Mouse (Mus musculus): ENCODE measurements around the gene Vwa8. TPM values are rescaled to one million over a fixed set of nuclear protein-coding genes. Genes with fewer than 3 reads are reported as not detected.

Gene Vwa8
- polyA plus RNA-seq, 1 experiment, result 8.7 TPM

GRCm38 (mm10) chr14:79076560-79077300, 227.9 kb downstream of the Vwa8 start:
- DNase-seq, result no peak
- TF ChIP-seq POLR2A (IDR thresholded peaks at IDR 0.05; ENCODE audit: control insufficient read depth, extremely low read depth, insufficient read depth, low read length, poor library complexity) (no peak), CTCF (IDR thresholded peaks at IDR 0.05; ENCODE audit: borderline replicate concordance, control insufficient read depth, extremely low read depth, insufficient read depth, low read length, poor library complexity) (no peak)
- H3K27ac ChIP-seq (ENCODE audit: control insufficient read depth, insufficient read depth, low read length), result no peak overlapping the region; the same call in 1 of the 2 replicates
- WGBS, result 86% methylated on average over 9 of the region's 9 CpGs
- no peak overlapping the region for H3K4me3 ChIP-seq (ENCODE audit: control insufficient read depth, insufficient read depth, low read length)
- H3K36me3 ChIP-seq (ENCODE audit: control insufficient read depth, insufficient read depth, low read length), result no peaks in the 10 kb centered on the region
- no peaks in the 10 kb centered on the region for H3K4me1 ChIP-seq (replicated peaks; ENCODE audit: control insufficient read depth, insufficient read depth, low read length)
- no peaks in the 10 kb centered on the region for H3K27me3 ChIP-seq (ENCODE audit: control insufficient read depth, insufficient read depth, low read length)

GRCm38 (mm10) chr14:79083573-79083972, 234.7 kb downstream of the Vwa8 start:
- Histone ChIP-seq H3K36me3 (ENCODE audit: control insufficient read depth, insufficient read depth, low read length) (no peaks in the 10 kb centered on the region), H3K27me3 (ENCODE audit: control insufficient read depth, insufficient read depth, low read length) (no peaks in the 10 kb centered on the region), H3K4me3 (ENCODE audit: control insufficient read depth, insufficient read depth, low read length) (no peak overlapping the region), H3K4me1 (replicated peaks; ENCODE audit: control insufficient read depth, insufficient read depth, low read length) (no peaks in the 10 kb centered on the region), H3K27ac (ENCODE audit: control insufficient read depth, insufficient read depth, low read length) (no peak overlapping the region)
- WGBS, result 96% methylated on average over 7 of the region's 7 CpGs
- no peak for DNase-seq
- no peak for TF ChIP-seq POLR2A (IDR thresholded peaks at IDR 0.05; ENCODE audit: control insufficient read depth, extremely low read depth, insufficient read depth, low read length, poor library complexity)
- no peak for TF ChIP-seq CTCF (IDR thresholded peaks at IDR 0.05; ENCODE audit: borderline replicate concordance, control insufficient read depth, extremely low read depth, insufficient read depth, low read length, poor library complexity)

DNA sequence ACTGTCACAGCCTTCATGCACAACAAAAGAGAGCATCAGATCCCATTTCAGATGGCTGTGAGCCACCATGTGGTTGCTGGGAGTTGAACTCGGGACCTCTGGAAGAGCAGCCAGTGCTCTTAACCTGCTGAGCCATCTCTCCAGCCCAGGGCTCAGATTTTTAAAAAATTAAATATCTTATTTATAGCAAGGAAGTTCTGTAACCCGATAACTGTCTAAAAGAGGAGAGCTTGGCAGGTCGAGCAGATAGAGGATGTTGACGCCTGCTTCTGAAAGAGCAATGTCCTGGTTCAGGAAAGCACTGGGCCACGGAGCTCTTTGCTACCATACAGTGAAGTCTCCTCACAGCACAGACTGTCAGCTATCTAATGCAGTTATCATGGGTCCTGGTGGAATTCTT, 237.2 kb downstream of the Vwa8 start:
- Histone ChIP-seq H3K27ac (ENCODE audit: control insufficient read depth, insufficient read depth, low read length) (no peak overlapping the region), H3K4me1 (replicated peaks; ENCODE audit: control insufficient read depth, insufficient read depth, low read length) (no peaks in the 10 kb centered on the region), H3K27me3 (ENCODE audit: control insufficient read depth, insufficient read depth, low read length) (no peaks in the 10 kb centered on the region), H3K36me3 (ENCODE audit: control insufficient read depth, insufficient read depth, low read length) (no peaks in the 10 kb centered on the region), H3K4me3 (ENCODE audit: control insufficient read depth, insufficient read depth, low read length) (no peak overlapping the region)
- no peak for TF ChIP-seq POLR2A (IDR thresholded peaks at IDR 0.05; ENCODE audit: control insufficient read depth, extremely low read depth, insufficient read depth, low read length, poor library complexity)
- no peak for TF ChIP-seq CTCF (IDR thresholded peaks at IDR 0.05; ENCODE audit: borderline replicate concordance, control insufficient read depth, extremely low read depth, insufficient read depth, low read length, poor library complexity)
- WGBS, result 91% methylated on average over 5 of the region's 5 CpGs
- DNase-seq, result no peak

- no peaks in the 10 kb centered on the region for H3K27me3 ChIP-seq (ENCODE audit: control insufficient read depth, insufficient read depth, low read length)
- no peaks in the 10 kb centered on the region for H3K4me1 ChIP-seq (replicated peaks; ENCODE audit: control insufficient read depth, insufficient read depth, low read length)
- TF ChIP-seq CTCF (IDR thresholded peaks at IDR 0.05; ENCODE audit: borderline replicate concordance, control insufficient read depth, extremely low read depth, insufficient read depth, low read length, poor library complexity) (no peak), POLR2A (IDR thresholded peaks at IDR 0.05; ENCODE audit: control insufficient read depth, extremely low read depth, insufficient read depth, low read length, poor library complexity) (no peak)
- H3K36me3 ChIP-seq (ENCODE audit: control insufficient read depth, insufficient read depth, low read length), result no peaks in the 10 kb centered on the region
- no peak for DNase-seq
- no peak overlapping the region for H3K4me3 ChIP-seq (ENCODE audit: control insufficient read depth, insufficient read depth, low read length)
- 41% methylated on average over 2 of the region's 2 CpGs for WGBS
- H3K27ac ChIP-seq (ENCODE audit: control insufficient read depth, insufficient read depth, low read length), result no peak overlapping the region
Measured at GRCm38 (mm10) chr14:79089464-79089863, 240.6 kb downstream of the Vwa8 start.

GRCm38 (mm10) chr14:79097181-79097580, 248.3 kb downstream of the Vwa8 start:
- no peak overlapping the region for H3K27ac ChIP-seq (ENCODE audit: control insufficient read depth, insufficient read depth, low read length)
- H3K4me1 ChIP-seq (replicated peaks; ENCODE audit: control insufficient read depth, insufficient read depth, low read length), result no peaks in the 10 kb centered on the region
- no peak for TF ChIP-seq POLR2A (IDR thresholded peaks at IDR 0.05; ENCODE audit: control insufficient read depth, extremely low read depth, insufficient read depth, low read length, poor library complexity)
- TF ChIP-seq CTCF (IDR thresholded peaks at IDR 0.05; ENCODE audit: borderline replicate concordance, control insufficient read depth, extremely low read depth, insufficient read depth, low read length, poor library complexity), result no peak
- H3K27me3 ChIP-seq (ENCODE audit: control insufficient read depth, insufficient read depth, low read length), result no peaks in the 10 kb centered on the region
- no peak for DNase-seq
- H3K36me3 ChIP-seq (ENCODE audit: control insufficient read depth, insufficient read depth, low read length), result no peaks in the 10 kb centered on the region
- H3K4me3 ChIP-seq (ENCODE audit: control insufficient read depth, insufficient read depth, low read length), result no peak overlapping the region
- WGBS, result 98% methylated on average over 12 of the region's 12 CpGs

GRCm38 (mm10) chr14:79106655-79107515, 258.0 kb downstream of the Vwa8 start:
- WGBS, result 44% methylated on average over 14 of the region's 14 CpGs
- peak; percentile 50; the same call in 1 of the 2 replicates for TF ChIP-seq CTCF (IDR thresholded peaks at IDR 0.05; ENCODE audit: borderline replicate concordance, control insufficient read depth, extremely low read depth, insufficient read depth, low read length, poor library complexity)
- TF ChIP-seq POLR2A (IDR thresholded peaks at IDR 0.05; ENCODE audit: control insufficient read depth, extremely low read depth, insufficient read depth, low read length, poor library complexity), result no peak
- Histone ChIP-seq H3K36me3 (ENCODE audit: control insufficient read depth, insufficient read depth, low read length) (no peaks in the 10 kb centered on the region), H3K4me1 (replicated peaks; ENCODE audit: control insufficient read depth, insufficient read depth, low read length) (no peaks in the 10 kb centered on the region), H3K27ac (ENCODE audit: control insufficient read depth, insufficient read depth, low read length) (no peak overlapping the region), H3K4me3 (ENCODE audit: control insufficient read depth, insufficient read depth, low read length) (no peak overlapping the region), H3K27me3 (ENCODE audit: control insufficient read depth, insufficient read depth, low read length) (no peaks in the 10 kb centered on the region)
- peak; percentile 67 for DNase-seq
